Mouse (Mus musculus): ENCODE results near the gene Ugt1a8.

GRCm38 (mm10) chr1:88212341-88213045, 124.9 kb downstream of the Ugt1a8 start:
- TF ChIP-seq POLR2A (IDR thresholded peaks at IDR 0.05; ENCODE audit: extremely low read depth, insufficient read depth, low read length) (no peak), CTCF (IDR thresholded peaks at IDR 0.05; ENCODE audit: low read depth, low read length) (no peak)
